Mouse (Mus musculus) C2C12 (cell line): Measurements from ENCODE around the gene Sdk1. TPM values are rescaled to one million over a fixed set of nuclear protein-coding genes. Genes with fewer than 3 reads are reported as not detected.

Experiments used
- H3K27me3 ChIP-seq: one replicate; pipeline ENCODE4 v1.6.1; 2011; ENCODE audit not compliant: control insufficient read depth, insufficient read depth, insufficient read length
- H3K36me3 ChIP-seq: one replicate; pipeline ENCODE4 v1.6.1; 2011; ENCODE audit not compliant: control insufficient read depth, insufficient read depth
- H3K4me3 ChIP-seq: one replicate; pipeline ENCODE4 v1.5.1; 2011; ENCODE audit warnings: mild to moderate bottlenecking, control low read depth; ENCODE audit not compliant: poor library complexity, insufficient read depth, severe bottlenecking
- H3K79me2 ChIP-seq: one replicate; pipeline ENCODE4 v1.6.1; 2011; ENCODE audit not compliant: control insufficient read depth, insufficient read depth
- H3K79me3 ChIP-seq: one replicate; pipeline ENCODE4 v1.6.1; 2011; ENCODE audit warnings: low read depth, control low read depth
- H3ac ChIP-seq: one replicate; pipeline ENCODE3; 2011; ENCODE audit warnings: low read depth; ENCODE audit not compliant: control insufficient read depth, insufficient read length
- CEBPB ChIP-seq: IDR thresholded peaks from one replicate; pipeline ENCODE4 v1.6.1; 2011; ENCODE audit warnings: low read depth, mild to moderate bottlenecking, control low read depth, moderate library complexity
- CTCF ChIP-seq: IDR thresholded peaks from one replicate; pipeline ENCODE4 v1.5.1; 2011; ENCODE audit not compliant: control insufficient read depth, insufficient read depth, insufficient read length
- FOSL1 ChIP-seq: IDR thresholded peaks from one replicate; pipeline ENCODE4 v1.8.0; 2011; ENCODE audit warnings: mild to moderate bottlenecking, low read length; ENCODE audit not compliant: poor library complexity, insufficient read depth, severe bottlenecking
- MAX ChIP-seq: IDR thresholded peaks from one replicate; pipeline ENCODE4 v1.6.1; 2011; ENCODE audit warnings: mild to moderate bottlenecking, control low read depth
- MYOD1 ChIP-seq: IDR thresholded peaks from one replicate; pipeline ENCODE4 v1.6.1; 2011; ENCODE audit warnings: low read depth; ENCODE audit not compliant: control insufficient read depth, insufficient read length
- MYOG ChIP-seq: IDR thresholded peaks from one replicate; pipeline ENCODE4 v1.6.1; 2011; ENCODE audit not compliant: control insufficient read depth, insufficient read length; ENCODE audit errors: extremely low read depth
- USF1 ChIP-seq: IDR thresholded peaks from one replicate; pipeline ENCODE4 v1.6.1; 2011; ENCODE audit warnings: low read depth, mild to moderate bottlenecking, control low read depth, moderate library complexity
- polyA plus RNA-seq: library from polyadenylated mRNA; unstranded; fragments of >200 nt; fragmentation: generic; extraction: Trizol; gene quantifications from one replicate; pipeline ENCODE4 v1.2.1, GENCODE M21; 2012; ENCODE audit warnings: missing spikeins

Sdk1 gene
- polyA plus RNA-seq, 1 experiment, result 0.61 TPM

DNA sequence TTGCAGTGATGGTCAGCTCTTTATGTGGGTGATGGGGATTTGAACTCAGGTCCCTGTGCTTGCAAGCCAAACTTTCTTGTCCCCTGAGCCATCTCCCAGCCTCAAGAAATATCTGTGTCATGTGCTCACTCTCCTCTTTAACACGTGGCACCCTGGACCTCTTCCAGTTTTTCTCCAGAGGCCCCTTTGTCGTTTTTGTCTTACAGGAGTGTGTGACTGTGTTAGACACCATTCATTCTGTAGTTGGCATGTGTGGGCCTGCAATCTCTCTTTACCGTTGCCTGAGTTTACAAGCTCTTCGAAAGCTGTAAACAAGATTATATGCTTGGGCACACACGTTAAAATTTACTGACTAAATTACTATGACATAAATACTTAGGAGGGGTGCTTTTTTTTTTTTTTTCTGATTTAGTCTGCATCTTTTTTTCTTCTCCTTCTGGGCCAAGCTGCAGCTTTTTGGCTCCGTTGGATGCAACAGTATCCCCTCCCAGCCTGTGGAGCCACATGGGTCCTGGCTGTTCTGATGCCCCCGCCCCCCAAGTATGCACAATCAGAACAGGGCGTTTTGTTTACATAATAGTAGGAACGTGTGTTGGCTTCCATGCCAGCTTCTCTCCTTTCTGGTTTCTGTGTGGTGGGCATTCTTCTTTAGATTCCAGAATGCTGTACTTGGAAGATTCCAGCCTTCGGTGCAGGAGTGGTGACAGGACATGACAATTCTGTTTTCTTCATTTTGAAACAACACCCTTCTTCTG is 527.6 kb downstream of the Sdk1 start:
- no peaks in the 10 kb centered on the region for H3K36me3 ChIP-seq
- no peaks in the 10 kb centered on the region for H3K79me3 ChIP-seq
- H3K79me2 ChIP-seq, result no peaks in the 10 kb centered on the region
- no peaks in the 10 kb centered on the region for H3K27me3 ChIP-seq
- no peak overlapping the region for H3K4me3 ChIP-seq
- no peak overlapping the region for H3ac ChIP-seq
- no peak for TF ChIP-seq MYOG
- no peak for TF ChIP-seq CEBPB
- no peak for TF ChIP-seq CTCF
- TF ChIP-seq MYOD1, result no peak
- no peak for TF ChIP-seq FOSL1
- TF ChIP-seq MAX, result no peak
- TF ChIP-seq USF1, result no peak

DNA sequence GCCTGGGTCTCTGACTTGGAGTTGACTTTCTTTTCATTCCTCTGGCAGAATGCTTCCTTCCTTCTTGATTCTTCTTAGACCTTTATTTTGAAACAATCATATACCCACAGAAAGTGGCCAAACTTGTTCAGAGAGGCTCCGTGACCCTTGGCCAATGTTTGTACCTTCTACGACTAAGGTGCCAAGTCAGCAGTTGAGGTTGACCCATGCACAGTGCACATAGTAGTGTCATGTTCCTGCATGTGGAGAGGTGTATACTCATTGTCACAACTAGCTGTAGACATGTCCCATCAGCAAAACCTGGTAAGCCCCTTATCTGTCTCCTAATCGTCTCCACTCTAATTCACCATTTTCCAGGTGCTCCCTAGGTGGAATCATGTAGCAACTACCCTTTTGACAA is 530.2 kb downstream of the Sdk1 start:
- Histone ChIP-seq H3K4me3 (no peak overlapping the region), H3K36me3 (no peaks in the 10 kb centered on the region), H3K27me3 (no peaks in the 10 kb centered on the region), H3ac (no peak overlapping the region), H3K79me3 (no peaks in the 10 kb centered on the region), H3K79me2 (no peaks in the 10 kb centered on the region)
- TF ChIP-seq MAX (no peak), CTCF (no peak), MYOD1 (no peak), FOSL1 (no peak), MYOG (no peak), USF1 (no peak), CEBPB (no peak)

DNA sequence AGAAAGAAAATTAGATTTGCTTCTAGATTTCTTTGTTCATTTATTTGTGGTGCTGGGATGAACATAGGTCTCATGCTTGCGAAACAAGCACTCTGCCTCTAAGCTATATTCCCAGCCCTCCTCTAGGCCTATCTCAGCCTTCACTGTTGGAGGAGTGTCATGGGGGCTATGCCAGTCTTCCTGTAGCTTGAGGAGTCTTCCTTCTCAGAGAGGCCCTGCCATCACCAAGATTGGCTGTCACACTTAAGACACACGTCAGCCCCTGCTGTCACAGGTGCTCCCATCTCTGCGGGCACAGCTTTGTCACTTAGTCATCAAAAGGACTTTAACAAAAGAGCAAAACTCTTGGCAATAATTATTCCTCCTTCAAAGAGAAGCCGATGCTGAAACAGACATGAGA is 536.9 kb downstream of the Sdk1 start:
- Histone ChIP-seq H3ac (no peak overlapping the region), H3K27me3 (no peaks in the 10 kb centered on the region), H3K4me3 (no peak overlapping the region), H3K79me3 (no peaks in the 10 kb centered on the region), H3K79me2 (no peaks in the 10 kb centered on the region), H3K36me3 (no peaks in the 10 kb centered on the region)
- TF ChIP-seq MYOD1, result no peak
- no peak for TF ChIP-seq MAX
- TF ChIP-seq CTCF, result no peak
- TF ChIP-seq USF1, result no peak
- no peak for TF ChIP-seq CEBPB
- no peak for TF ChIP-seq FOSL1
- no peak for TF ChIP-seq MYOG

DNA sequence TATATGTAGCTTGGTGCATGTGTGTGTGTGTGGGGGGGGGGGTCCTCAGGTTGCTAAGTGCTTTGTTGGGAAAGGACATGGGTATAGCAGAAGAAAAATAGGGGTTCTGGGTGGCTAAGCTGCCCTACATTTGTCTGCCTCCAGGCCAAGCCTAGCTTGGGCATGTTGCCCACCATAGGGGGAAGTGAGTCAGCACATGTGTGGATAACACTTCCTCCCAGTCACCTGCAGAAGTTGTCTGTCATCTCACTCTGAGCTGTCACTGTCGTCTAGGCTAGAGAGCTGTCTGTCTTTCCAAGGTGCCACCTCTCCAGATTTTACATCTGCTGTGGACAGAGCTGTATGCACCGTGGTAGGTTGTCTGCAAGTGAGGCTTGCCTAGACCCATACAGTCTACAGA is 539.9 kb downstream of the Sdk1 start:
- no peaks in the 10 kb centered on the region for H3K79me3 ChIP-seq
- H3K27me3 ChIP-seq, result no peaks in the 10 kb centered on the region
- TF ChIP-seq CTCF (no peak), MYOD1 (no peak), USF1 (no peak), CEBPB (no peak), MYOG (no peak), FOSL1 (no peak)
- no peak overlapping the region for H3K4me3 ChIP-seq
- no peaks in the 10 kb centered on the region for H3K79me2 ChIP-seq
- H3ac ChIP-seq, result no peak overlapping the region
- H3K36me3 ChIP-seq, result no peaks in the 10 kb centered on the region

- Histone ChIP-seq H3K4me3 (no peak overlapping the region), H3K79me3 (no peaks in the 10 kb centered on the region), H3K27me3 (no peaks in the 10 kb centered on the region), H3K36me3 (no peaks in the 10 kb centered on the region), H3K79me2 (no peaks in the 10 kb centered on the region), H3ac (no peak overlapping the region)
- TF ChIP-seq CEBPB (no peak), CTCF (no peak), MYOD1 (no peak), MAX (no peak), USF1 (no peak), MYOG (no peak), FOSL1 (no peak)
These were observed 541.0 kb downstream of the Sdk1 start for GRCm38 (mm10) chr5:141782330-141782729.
